Mouse (Mus musculus): ENCODE measurements around the gene Wdr20rt.
"Not testable (repeated sequence)": the region's sequence is repeated elsewhere in the genome, so short reads cannot be mapped to it uniquely, and the experiment has no call there.

The Wdr20rt gene

GRCm38 (mm10) chr12:65225467-65225945 lies at the start of gene Wdr20rt:
TSS of gene Wdr20rt (plus strand) at chr12:65225517.
- DNase-seq (ENCODE audit: low spot score in 2 of 2): no peak

GRCm38 (mm10) chr12:65187365-65187764 lies 38.0 kb upstream of the Wdr20rt start:
- no peak for DNase-seq (ENCODE audit: low spot score in 2 of 2)

GRCm38 (mm10) chr12:65189213-65189612 lies 36.1 kb upstream of the Wdr20rt start:
- no peak for DNase-seq (ENCODE audit: low spot score in 2 of 2)

- no peak for DNase-seq (ENCODE audit: low spot score in 2 of 2)
Measured at GRCm38 (mm10) chr12:65194003-65194530, 31.2 kb upstream of the Wdr20rt start.

GRCm38 (mm10) chr12:65201812-65202211 lies 23.5 kb upstream of the Wdr20rt start:
- DNase-seq (ENCODE audit: low spot score in 2 of 2): no peak

- DNase-seq (ENCODE audit: low spot score in 2 of 2): no peak
Measured at GRCm38 (mm10) chr12:65206431-65206830, 18.9 kb upstream of the Wdr20rt start.

GRCm38 (mm10) chr12:65216404-65216840 lies 8.9 kb upstream of the Wdr20rt start:
- DNase-seq (ENCODE audit: low spot score in 2 of 2): no peak

GRCm38 (mm10) chr12:65228628-65229027 lies 3.3 kb downstream of the Wdr20rt start:
- no peak for DNase-seq (ENCODE audit: low spot score in 2 of 2)

GRCm38 (mm10) chr12:65229041-65229440 lies 3.7 kb downstream of the Wdr20rt start:
- no peak for DNase-seq (ENCODE audit: low spot score in 2 of 2)

- not testable (repeated sequence) for DNase-seq (ENCODE audit: low spot score in 2 of 2)
Measured at GRCm38 (mm10) chr12:65232801-65233200, 7.5 kb downstream of the Wdr20rt start.

- DNase-seq (ENCODE audit: low spot score in 2 of 2): no peak
Measured at GRCm38 (mm10) chr12:65250116-65250738, 24.9 kb downstream of the Wdr20rt start.

GRCm38 (mm10) chr12:65256887-65257286 lies 31.6 kb downstream of the Wdr20rt start:
- DNase-seq (ENCODE audit: low spot score in 2 of 2): no peak

- DNase-seq (ENCODE audit: low spot score in 2 of 2): no peak
Measured at GRCm38 (mm10) chr12:65258212-65259138, 33.2 kb downstream of the Wdr20rt start.

- no peak for DNase-seq (ENCODE audit: low spot score in 2 of 2)
Measured at GRCm38 (mm10) chr12:65259139-65260111, 34.1 kb downstream of the Wdr20rt start.

GRCm38 (mm10) chr12:65268311-65268984 lies 43.1 kb downstream of the Wdr20rt start:
- no peak for DNase-seq (ENCODE audit: low spot score in 2 of 2)

GRCm38 (mm10) chr12:65269406-65269805 lies 44.1 kb downstream of the Wdr20rt start:
- DNase-seq (ENCODE audit: low spot score in 2 of 2): no peak

- no peak for DNase-seq (ENCODE audit: low spot score in 2 of 2)
Measured at GRCm38 (mm10) chr12:65273807-65274206, 48.5 kb downstream of the Wdr20rt start.
